Mouse (Mus musculus): ENCODE measurements at regions not wholly inside any gene's neighbourhood (a gene's known extent, or its start where the extent isn't known, plus 50 kb on each side); places are given as distances from the start of the nearest gene placed in this dataset.

DNA sequence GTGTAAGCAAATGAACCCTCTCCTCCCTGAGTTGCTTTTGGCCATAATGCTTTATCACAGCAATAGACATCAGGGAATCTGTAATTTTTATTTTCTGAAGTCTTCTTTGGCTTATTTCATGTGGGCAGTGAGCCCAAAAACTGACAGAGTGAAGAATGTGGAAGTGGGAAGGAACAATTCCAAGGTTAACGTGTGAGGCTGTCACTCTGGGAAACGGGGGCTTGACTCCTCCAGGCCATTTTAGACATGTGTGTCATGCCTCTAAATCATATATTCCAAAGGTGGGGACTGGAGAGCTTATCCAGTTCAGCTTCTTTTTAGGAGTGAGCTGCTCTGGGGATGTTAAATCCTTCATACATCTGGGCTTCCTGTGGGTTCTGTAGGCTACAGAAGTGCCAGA, 68.6 kb upstream of the Pdzrn3 start:
- TF ChIP-seq CTCF (IDR thresholded peaks at IDR 0.05; ENCODE audit: control insufficient read depth, insufficient read depth, low read length), result no peak
- no peak for TF ChIP-seq POLR2A (IDR thresholded peaks at IDR 0.05; ENCODE audit: borderline replicate concordance, control insufficient read depth, low read depth, low read length)
